Mouse (Mus musculus): ENCODE measurements around the gene Nsf. TPM values are rescaled to one million over a fixed set of nuclear protein-coding genes. Genes with fewer than 3 reads are reported as not detected.

Gene Nsf
- total and polyA plus RNA-seq, 2 experiments, result 10.2 to 14.0 TPM

GRCm38 (mm10) chr11:103900803-103901580 is 52.9 kb downstream of the Nsf start:
- 89% methylated on average over 20 of the region's 20 CpGs for WGBS
- no peaks in the 10 kb centered on the region; the same call in 1 of the 2 replicates for H3K36me3 ChIP-seq (ENCODE audit: control insufficient read depth, insufficient read depth, low read length)

DNA sequence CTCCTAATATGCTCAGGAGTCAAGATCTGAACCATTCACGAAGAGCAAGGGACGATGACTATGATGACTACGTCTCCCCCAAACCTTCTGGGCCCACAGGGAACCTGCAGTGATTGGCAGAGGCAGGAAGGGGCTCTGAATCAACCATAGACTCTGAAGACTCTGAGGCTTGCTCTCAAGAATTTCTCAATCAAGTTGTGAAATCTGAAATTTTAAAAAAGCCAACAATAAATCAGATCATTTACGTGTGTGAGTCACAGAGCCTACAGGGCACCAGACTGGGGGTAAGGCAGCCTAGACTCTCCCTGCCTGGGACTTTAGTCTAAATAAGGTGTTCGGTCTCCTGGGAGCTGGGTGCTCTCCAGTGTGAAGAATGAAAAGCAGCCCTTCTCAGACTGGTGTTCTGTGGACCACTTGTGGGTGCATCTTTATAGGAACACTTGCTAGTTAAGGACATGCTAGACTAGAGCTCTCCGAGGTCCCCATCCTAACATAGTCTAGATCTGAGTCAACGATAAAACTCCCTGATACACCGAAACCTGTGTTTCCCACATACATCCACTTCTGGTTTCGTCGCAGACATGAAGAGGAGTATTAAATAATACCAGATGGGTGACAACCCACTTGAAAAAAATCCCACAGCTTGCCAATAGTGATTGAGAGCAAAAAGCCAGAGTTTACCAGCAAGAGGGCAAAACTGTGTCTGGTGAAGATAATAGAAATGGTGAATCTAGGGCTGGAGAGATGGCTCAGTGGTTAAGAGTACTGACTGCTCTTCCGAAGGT is 56.7 kb downstream of the Nsf start:
- no peaks in the 10 kb centered on the region for H3K27me3 ChIP-seq (ENCODE audit: control insufficient read depth, insufficient read depth, low read length)
- no peak overlapping the region for H3K4me3 ChIP-seq (ENCODE audit: insufficient read depth, low read depth, low read length)
- DNase-seq (ENCODE audit: extremely low read depth, low read depth, low spot score), result no peak
- H3K79me2 ChIP-seq (ENCODE audit: control insufficient read depth, insufficient read depth, low read length), result no peaks in the 10 kb centered on the region
- H3K9ac ChIP-seq (ENCODE audit: low read depth, low read length), result no peak overlapping the region
- no peaks in the 10 kb centered on the region for H3K36me3 ChIP-seq (ENCODE audit: control insufficient read depth, insufficient read depth, low read length)
- no peak for TF ChIP-seq CTCF (IDR thresholded peaks at IDR 0.05; ENCODE audit: low read depth, low read length)
- TF ChIP-seq POLR2A (IDR thresholded peaks at IDR 0.05; ENCODE audit: extremely low read depth, insufficient read depth, low read length), result no peak
- peaks cover 8% of the 10 kb centered on the region for H3K4me1 ChIP-seq (ENCODE audit: control insufficient read depth, insufficient read depth, low read length)
- no peak overlapping the region for H3K27ac ChIP-seq (replicated peaks; ENCODE audit: insufficient read depth, low read depth, low read length)
- WGBS, result 89% methylated on average over 11 of the region's 11 CpGs

More at GRCm38 (mm10) chr11:103900803-103901580, 52.9 kb downstream of the Nsf start:
- no peaks in the 10 kb centered on the region for H3K79me2 ChIP-seq (ENCODE audit: control insufficient read depth, insufficient read depth, low read length)
- peaks cover 17% of the 10 kb centered on the region for H3K4me1 ChIP-seq (ENCODE audit: control insufficient read depth, insufficient read depth, low read length)
- no peak overlapping the region for H3K4me3 ChIP-seq (ENCODE audit: insufficient read depth, low read depth, low read length)
- DNase-seq (ENCODE audit: extremely low read depth, low read depth, low spot score), result no peak
- H3K9ac ChIP-seq (ENCODE audit: low read depth, low read length), result no peak overlapping the region
- H3K27me3 ChIP-seq (ENCODE audit: control insufficient read depth, insufficient read depth, low read length), result no peaks in the 10 kb centered on the region
- TF ChIP-seq POLR2A (IDR thresholded peaks at IDR 0.05; ENCODE audit: extremely low read depth, insufficient read depth, low read length) (no peak), CTCF (IDR thresholded peaks at IDR 0.05; ENCODE audit: low read depth, low read length) (no peak)
- H3K27ac ChIP-seq (replicated peaks; ENCODE audit: insufficient read depth, low read depth, low read length), result no peak overlapping the region

DNA sequence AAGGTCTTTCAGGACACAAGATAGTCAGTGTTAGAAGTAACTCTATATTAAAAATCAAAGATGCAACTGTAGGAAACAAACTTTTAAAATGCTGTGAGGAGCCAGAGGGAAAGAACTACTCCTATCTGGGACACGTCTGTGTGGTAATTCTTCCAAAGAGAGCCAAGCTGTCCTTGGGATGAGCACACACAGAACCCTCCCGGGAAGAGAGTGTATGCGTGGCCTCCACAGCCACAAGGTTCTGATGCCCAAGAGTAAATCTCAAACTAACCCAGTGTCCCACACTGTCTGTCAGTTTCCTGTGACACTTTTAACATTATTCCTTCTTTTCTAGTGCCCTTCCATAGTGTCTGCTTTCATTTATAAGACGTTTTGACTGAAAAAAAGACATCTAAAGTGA is 57.8 kb downstream of the Nsf start:
- H3K27ac ChIP-seq (replicated peaks; ENCODE audit: insufficient read depth, low read depth, low read length), result no peak overlapping the region
- TF ChIP-seq POLR2A (IDR thresholded peaks at IDR 0.05; ENCODE audit: extremely low read depth, insufficient read depth, low read length) (no peak), CTCF (IDR thresholded peaks at IDR 0.05; ENCODE audit: low read depth, low read length) (no peak)
- no peak overlapping the region for H3K4me3 ChIP-seq (ENCODE audit: insufficient read depth, low read depth, low read length)
- no peaks in the 10 kb centered on the region for H3K79me2 ChIP-seq (ENCODE audit: control insufficient read depth, insufficient read depth, low read length)
- no peak overlapping the region for H3K9ac ChIP-seq (ENCODE audit: low read depth, low read length)
- H3K36me3 ChIP-seq (ENCODE audit: control insufficient read depth, insufficient read depth, low read length), result no peaks in the 10 kb centered on the region
- peaks cover 8% of the 10 kb centered on the region for H3K4me1 ChIP-seq (ENCODE audit: control insufficient read depth, insufficient read depth, low read length)
- H3K27me3 ChIP-seq (ENCODE audit: control insufficient read depth, insufficient read depth, low read length), result no peaks in the 10 kb centered on the region
- no peak for DNase-seq (ENCODE audit: extremely low read depth, low read depth, low spot score)
- 84% methylated on average over 4 of the region's 4 CpGs for WGBS

DNA sequence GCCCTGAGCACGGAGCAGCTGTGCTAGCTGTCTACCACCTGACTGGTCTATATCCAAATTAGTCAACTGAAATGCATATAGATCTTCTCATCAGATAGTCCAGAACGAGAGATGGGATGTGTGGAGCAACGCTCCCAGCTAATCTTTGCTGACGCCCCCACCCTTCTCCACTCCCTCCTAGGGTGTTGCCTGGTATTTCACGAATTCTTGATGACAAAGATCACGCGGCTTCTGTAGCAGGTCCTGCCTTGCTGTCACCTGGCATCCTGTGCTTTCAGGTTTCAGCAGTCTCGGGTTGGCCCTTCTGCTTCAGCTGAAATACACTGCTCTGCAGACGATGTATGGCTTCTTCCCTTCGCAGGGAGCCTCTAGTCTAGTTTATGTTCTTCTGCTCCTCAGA is 61.0 kb downstream of the Nsf start:
- 97% methylated on average over 10 of the region's 10 CpGs for WGBS
- H3K9ac ChIP-seq (ENCODE audit: low read depth, low read length), result no peak overlapping the region
- no peak overlapping the region for H3K27ac ChIP-seq (replicated peaks; ENCODE audit: insufficient read depth, low read depth, low read length)
- H3K4me3 ChIP-seq (ENCODE audit: insufficient read depth, low read depth, low read length), result no peak overlapping the region
- DNase-seq (ENCODE audit: extremely low read depth, low read depth, low spot score), result no peak
- no peaks in the 10 kb centered on the region for H3K79me2 ChIP-seq (ENCODE audit: control insufficient read depth, insufficient read depth, low read length)
- no peaks in the 10 kb centered on the region for H3K4me1 ChIP-seq (ENCODE audit: control insufficient read depth, insufficient read depth, low read length)
- TF ChIP-seq CTCF (IDR thresholded peaks at IDR 0.05; ENCODE audit: low read depth, low read length), result no peak
- no peak for TF ChIP-seq POLR2A (IDR thresholded peaks at IDR 0.05; ENCODE audit: extremely low read depth, insufficient read depth, low read length)
- H3K27me3 ChIP-seq (ENCODE audit: control insufficient read depth, insufficient read depth, low read length), result no peaks in the 10 kb centered on the region
- H3K36me3 ChIP-seq (ENCODE audit: control insufficient read depth, insufficient read depth, low read length), result no peaks in the 10 kb centered on the region

- no peak overlapping the region for H3K4me3 ChIP-seq (ENCODE audit: insufficient read depth, low read depth, low read length)
- H3K9ac ChIP-seq (ENCODE audit: low read depth, low read length), result no peak overlapping the region
- H3K79me2 ChIP-seq (ENCODE audit: control insufficient read depth, insufficient read depth, low read length), result no peaks in the 10 kb centered on the region
- no peaks in the 10 kb centered on the region for H3K4me1 ChIP-seq (ENCODE audit: control insufficient read depth, insufficient read depth, low read length)
- WGBS, result 93% methylated on average over 10 of the region's 10 CpGs
- H3K36me3 ChIP-seq (ENCODE audit: control insufficient read depth, insufficient read depth, low read length), result no peaks in the 10 kb centered on the region
- H3K27ac ChIP-seq (replicated peaks; ENCODE audit: insufficient read depth, low read depth, low read length), result no peak overlapping the region
- TF ChIP-seq CTCF (IDR thresholded peaks at IDR 0.05; ENCODE audit: low read depth, low read length) (no peak), POLR2A (IDR thresholded peaks at IDR 0.05; ENCODE audit: extremely low read depth, insufficient read depth, low read length) (no peak)
- no peak for DNase-seq (ENCODE audit: extremely low read depth, low read depth, low spot score)
- H3K27me3 ChIP-seq (ENCODE audit: control insufficient read depth, insufficient read depth, low read length), result no peaks in the 10 kb centered on the region
Measured at GRCm38 (mm10) chr11:103891781-103892180, 62.1 kb downstream of the Nsf start.
